Mouse (Mus musculus): ENCODE data around the gene Krtap4-2. TPM values are rescaled to one million over a fixed set of nuclear protein-coding genes. Genes with fewer than 3 reads are reported as not detected.
A peak's percentile ranks its signal among the peaks of the same experiment; 100 is the strongest.
"Not testable (repeated sequence)": the region's sequence is repeated elsewhere in the genome, so short reads cannot be mapped to it uniquely, and the experiment has no call there.

Gene Krtap4-2
- polyA plus RNA-seq, 1 experiment from 2014 or later = not detected

- H3K27ac ChIP-seq (ENCODE audit: low read depth, low read length) = no peak overlapping the region
- no peaks in the 10 kb centered on the region for H3K36me3 ChIP-seq (ENCODE audit: control insufficient read depth, insufficient read depth, low read length)
- DNase-seq (ENCODE audit: low spot score) (peak; percentile 58), ATAC-seq (no peak)
- 69% methylated on average over 3 of the region's 3 CpGs for WGBS
- no peak overlapping the region for H3K9ac ChIP-seq (ENCODE audit: low read length)
- H3K4me2 ChIP-seq (ENCODE audit: low read length) = no peak overlapping the region
- H3K4me3 ChIP-seq (ENCODE audit: low read depth, low read length) = no peak overlapping the region
- no peaks in the 10 kb centered on the region for H3K27me3 ChIP-seq (replicated peaks; ENCODE audit: control insufficient read depth, insufficient read depth, low read length)
- H3K9me3 ChIP-seq (replicated peaks; ENCODE audit: control insufficient read depth, low read length) = no peaks in the 10 kb centered on the region
- H3K4me1 ChIP-seq (ENCODE audit: control insufficient read depth, insufficient read depth, low read length) = no peaks in the 10 kb centered on the region
These were observed 9.5 kb upstream of the Krtap4-2 start for GRCm38 (mm10) chr11:99644351-99644750.

GRCm38 (mm10) chr11:99643635-99644139 lies 8.8 kb upstream of the Krtap4-2 start, which contains the start of gene Krtap4-7:
Gene Krtap4-7 (minus strand): TSS chr11:99644089.
- not testable (repeated sequence) for H3K36me3 ChIP-seq (ENCODE audit: control insufficient read depth, insufficient read depth, low read length); H3K4me3 ChIP-seq (ENCODE audit: low read depth, low read length); DNase-seq (ENCODE audit: low spot score); H3K27me3 ChIP-seq (replicated peaks; ENCODE audit: control insufficient read depth, insufficient read depth, low read length); H3K27ac ChIP-seq (ENCODE audit: low read depth, low read length); H3K4me1 ChIP-seq (ENCODE audit: control insufficient read depth, insufficient read depth, low read length); H3K9me3 ChIP-seq (replicated peaks; ENCODE audit: control insufficient read depth, low read length); ATAC-seq; H3K9ac ChIP-seq (ENCODE audit: low read length); H3K4me2 ChIP-seq (ENCODE audit: low read length)
- 80% methylated on average over 9 of the region's 9 CpGs for WGBS

DNA sequence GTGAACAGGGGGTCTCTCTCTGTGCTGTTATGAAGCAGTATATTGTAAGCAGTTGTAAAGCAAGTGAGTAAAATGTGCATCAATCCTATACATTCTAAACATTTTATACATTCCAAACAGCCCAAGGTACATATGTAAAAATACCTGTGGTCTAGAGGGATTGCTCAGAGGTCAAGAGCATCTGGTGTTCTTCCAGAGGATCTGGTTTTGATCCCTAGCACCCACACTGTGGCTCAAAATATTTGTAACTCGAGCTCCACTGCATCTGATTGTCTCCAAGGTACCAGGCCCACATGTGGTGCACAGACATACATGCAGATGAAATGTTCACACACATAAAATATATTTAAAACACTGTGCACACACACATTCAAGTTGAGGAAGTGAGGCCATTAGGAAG lies 6.0 kb upstream of the Krtap4-2 start:
- no peak overlapping the region for H3K4me2 ChIP-seq (ENCODE audit: low read length)
- H3K4me1 ChIP-seq (ENCODE audit: control insufficient read depth, insufficient read depth, low read length) = no peaks in the 10 kb centered on the region
- ATAC-seq = no peak
- DNase-seq (ENCODE audit: low spot score) = no peak
- no peak overlapping the region for H3K9ac ChIP-seq (ENCODE audit: low read length)
- no peaks in the 10 kb centered on the region for H3K36me3 ChIP-seq (ENCODE audit: control insufficient read depth, insufficient read depth, low read length)
- H3K27ac ChIP-seq (ENCODE audit: low read depth, low read length) = no peak overlapping the region
- WGBS = 53% methylated on average over 1 of the region's 1 CpGs
- no peaks in the 10 kb centered on the region for H3K27me3 ChIP-seq (replicated peaks; ENCODE audit: control insufficient read depth, insufficient read depth, low read length)
- no peaks in the 10 kb centered on the region for H3K9me3 ChIP-seq (replicated peaks; ENCODE audit: control insufficient read depth, low read length)
- no peak overlapping the region for H3K4me3 ChIP-seq (ENCODE audit: low read depth, low read length)

- H3K9me3 ChIP-seq (replicated peaks; ENCODE audit: control insufficient read depth, low read length) = no peaks in the 10 kb centered on the region
- H3K4me3 ChIP-seq (ENCODE audit: low read depth, low read length) = no peak overlapping the region
- DNase-seq (ENCODE audit: low spot score) = peak; percentile 19
- ATAC-seq = no peak
- H3K27me3 ChIP-seq (replicated peaks; ENCODE audit: control insufficient read depth, insufficient read depth, low read length) = no peaks in the 10 kb centered on the region
- no peaks in the 10 kb centered on the region for H3K4me1 ChIP-seq (ENCODE audit: control insufficient read depth, insufficient read depth, low read length)
- no peak overlapping the region for H3K4me2 ChIP-seq (ENCODE audit: low read length)
- H3K9ac ChIP-seq (ENCODE audit: low read length) = no peak overlapping the region
- H3K27ac ChIP-seq (ENCODE audit: low read depth, low read length) = no peak overlapping the region
- 50% methylated on average over 1 of the region's 1 CpGs for whole genome bisulfite sequencing
- no peaks in the 10 kb centered on the region for H3K36me3 ChIP-seq (ENCODE audit: control insufficient read depth, insufficient read depth, low read length)
These were observed 2.2 kb upstream of the Krtap4-2 start for GRCm38 (mm10) chr11:99637086-99637485.

DNA sequence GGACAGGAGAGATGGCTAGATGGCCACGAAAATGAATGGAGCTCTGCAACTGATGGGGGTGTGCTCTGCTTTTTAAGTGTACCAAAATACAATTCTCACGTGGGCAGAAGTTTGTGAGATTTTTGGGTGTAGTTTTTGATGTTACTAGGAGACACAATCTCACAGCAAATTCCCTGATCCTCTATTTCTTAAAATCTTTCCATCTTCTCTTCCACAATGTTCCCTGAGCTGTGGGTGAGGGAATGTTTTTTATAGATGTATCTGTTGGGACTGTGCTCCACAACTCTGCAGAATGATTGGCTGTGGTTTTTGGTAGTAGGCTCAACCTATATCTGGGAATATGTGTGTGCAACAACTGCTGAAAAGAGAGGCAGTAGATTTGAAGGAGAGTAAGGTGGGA lies 1.6 kb downstream of the Krtap4-2 start:
- 78% methylated on average over 2 of the region's 2 CpGs for WGBS
- no peak overlapping the region for H3K4me3 ChIP-seq (ENCODE audit: low read depth, low read length)
- H3K9ac ChIP-seq (ENCODE audit: low read length) = no peak overlapping the region
- H3K9me3 ChIP-seq (replicated peaks; ENCODE audit: control insufficient read depth, low read length) = no peaks in the 10 kb centered on the region
- H3K4me1 ChIP-seq (ENCODE audit: control insufficient read depth, insufficient read depth, low read length) = no peaks in the 10 kb centered on the region
- no peak overlapping the region for H3K27ac ChIP-seq (ENCODE audit: low read depth, low read length)
- no peaks in the 10 kb centered on the region for H3K27me3 ChIP-seq (replicated peaks; ENCODE audit: control insufficient read depth, insufficient read depth, low read length)
- no peaks in the 10 kb centered on the region for H3K36me3 ChIP-seq (ENCODE audit: control insufficient read depth, insufficient read depth, low read length)
- DNase-seq (ENCODE audit: low spot score) (no peak), ATAC-seq (no peak)
- H3K4me2 ChIP-seq (ENCODE audit: low read length) = no peak overlapping the region

- H3K4me2 ChIP-seq (ENCODE audit: low read length) = no peak overlapping the region
- ATAC-seq (no peak), DNase-seq (ENCODE audit: low spot score) (no peak)
- H3K4me1 ChIP-seq (ENCODE audit: control insufficient read depth, insufficient read depth, low read length) = no peaks in the 10 kb centered on the region
- H3K27me3 ChIP-seq (replicated peaks; ENCODE audit: control insufficient read depth, insufficient read depth, low read length) = no peaks in the 10 kb centered on the region
- no peak overlapping the region for H3K27ac ChIP-seq (ENCODE audit: low read depth, low read length)
- WGBS = 73% methylated on average over 3 of the region's 3 CpGs
- H3K9me3 ChIP-seq (replicated peaks; ENCODE audit: control insufficient read depth, low read length) = no peaks in the 10 kb centered on the region
- H3K9ac ChIP-seq (ENCODE audit: low read length) = no peak overlapping the region
- no peak overlapping the region for H3K4me3 ChIP-seq (ENCODE audit: low read depth, low read length)
- H3K36me3 ChIP-seq (ENCODE audit: control insufficient read depth, insufficient read depth, low read length) = no peaks in the 10 kb centered on the region
These were observed 4.0 kb downstream of the Krtap4-2 start for GRCm38 (mm10) chr11:99630890-99631289.

DNA sequence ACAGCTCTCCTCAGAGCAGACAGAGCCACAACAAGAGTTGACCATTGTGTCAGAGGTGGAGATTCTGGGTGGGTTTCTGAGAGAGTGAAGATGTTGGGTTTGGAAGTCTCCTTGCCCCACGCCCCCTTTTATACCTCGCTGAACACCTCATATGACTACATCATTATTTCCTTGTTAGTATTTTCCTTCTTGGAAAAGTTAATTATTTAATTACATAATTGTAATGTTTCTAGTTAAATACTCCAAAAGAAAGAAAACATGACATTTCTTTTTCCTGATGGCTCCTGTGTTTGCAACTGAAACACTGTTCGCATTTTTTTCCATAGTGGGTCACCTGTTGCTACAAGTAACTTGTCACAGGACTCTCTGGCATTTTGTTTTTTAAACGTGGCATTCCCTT lies 6.7 kb downstream of the Krtap4-2 start, which contains the start of gene Krtap4-1:
Gene Krtap4-1 (minus strand): TSS at position 101 of the 400 bp plus-strand sequence.
- no peaks in the 10 kb centered on the region for H3K4me1 ChIP-seq (ENCODE audit: control insufficient read depth, insufficient read depth, low read length)

DNA sequence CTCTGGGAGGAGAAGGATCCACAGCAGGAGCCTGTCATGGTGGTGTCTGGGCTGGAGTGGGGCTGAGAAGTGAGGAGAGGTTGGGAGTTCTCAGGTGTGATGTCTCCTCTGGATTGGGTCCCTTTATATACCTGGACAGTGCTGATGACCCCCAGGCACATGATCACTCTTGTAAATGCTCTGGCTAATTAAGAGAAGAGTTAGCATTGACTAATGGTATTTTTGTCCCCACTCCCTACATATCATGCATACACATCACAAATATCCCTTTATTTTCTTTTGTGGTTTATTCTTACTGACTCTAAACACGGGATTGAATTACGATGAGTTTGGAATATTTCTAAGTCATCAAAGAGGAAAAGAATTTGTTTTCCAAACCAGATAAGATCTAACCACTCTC lies 14.5 kb downstream of the Krtap4-2 start, which contains the start of gene Gm11562:
Gene Gm11562 (minus strand): TSS at position 101 of the 400 bp plus-strand sequence.
- Histone ChIP-seq H3K27me3 (replicated peaks; ENCODE audit: control insufficient read depth, insufficient read depth, low read length) (no peaks in the 10 kb centered on the region), H3K4me3 (ENCODE audit: low read depth, low read length) (no peak within 1 kb of the TSS), H3K9me3 (replicated peaks; ENCODE audit: control insufficient read depth, low read length) (no peaks in the 10 kb centered on the region), H3K4me1 (ENCODE audit: control insufficient read depth, insufficient read depth, low read length) (no peaks in the 10 kb centered on the region), H3K36me3 (ENCODE audit: control insufficient read depth, insufficient read depth, low read length) (no peaks in the 10 kb centered on the region), H3K27ac (ENCODE audit: low read depth, low read length) (no peak within 1 kb of the TSS), H3K9ac (ENCODE audit: low read length) (no peak within 1 kb of the TSS), H3K4me2 (ENCODE audit: low read length) (no peak within 1 kb of the TSS)
- no peak for ATAC-seq
- DNase-seq (ENCODE audit: low spot score) = no peak
- WGBS = 93% methylated on average over 2 of the region's 2 CpGs

More for the DNA sequence above, 6.7 kb downstream of the Krtap4-2 start, which contains the start of gene Krtap4-1:
- DNase-seq (ENCODE audit: low spot score) (no peak), ATAC-seq (no peak)
- Histone ChIP-seq H3K27ac (ENCODE audit: low read depth, low read length) (no peak within 1 kb of the TSS), H3K9me3 (replicated peaks; ENCODE audit: control insufficient read depth, low read length) (no peaks in the 10 kb centered on the region), H3K4me2 (ENCODE audit: low read length) (no peak within 1 kb of the TSS), H3K9ac (ENCODE audit: low read length) (no peak within 1 kb of the TSS), H3K4me3 (ENCODE audit: low read depth, low read length) (no peak within 1 kb of the TSS), H3K36me3 (ENCODE audit: control insufficient read depth, insufficient read depth, low read length) (no peaks in the 10 kb centered on the region), H3K27me3 (replicated peaks; ENCODE audit: control insufficient read depth, insufficient read depth, low read length) (no peaks in the 10 kb centered on the region)
- 73% methylated on average over 4 of the region's 4 CpGs for WGBS

DNA sequence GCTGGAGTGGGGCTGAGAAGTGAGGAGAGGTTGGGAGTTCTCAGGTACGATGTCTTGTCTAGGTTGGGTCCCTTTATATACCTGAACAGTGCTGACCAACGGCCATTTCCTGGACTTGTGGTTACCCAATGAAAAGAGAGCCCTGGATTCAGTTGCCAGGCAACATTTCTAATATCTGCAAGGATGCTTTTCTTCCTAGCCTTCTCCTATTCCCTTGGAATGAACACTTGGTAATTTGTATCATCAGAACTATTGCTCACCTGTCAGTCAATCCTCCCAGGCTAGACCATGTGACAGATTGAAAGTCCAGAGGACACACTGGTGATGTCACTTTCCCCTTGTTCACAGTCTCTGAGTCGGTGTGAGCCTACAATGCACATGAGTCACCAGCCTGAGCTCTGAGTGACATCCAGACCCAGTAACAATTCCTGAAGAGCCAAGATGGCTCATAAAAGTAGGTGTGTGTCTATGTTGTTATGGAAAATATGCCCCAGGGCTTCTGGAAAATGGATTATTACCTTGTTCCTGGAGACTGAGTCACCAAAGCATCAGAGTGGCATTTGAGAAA lies 20.0 kb downstream of the Krtap4-2 start, which contains the start of gene Krtap2-4:
Gene Krtap2-4 (minus strand): TSS at position 51 of the 568 bp plus-strand sequence.
- ATAC-seq (no peak), DNase-seq (ENCODE audit: low spot score) (no peak)
- Histone ChIP-seq H3K27me3 (replicated peaks; ENCODE audit: control insufficient read depth, insufficient read depth, low read length) (no peaks in the 10 kb centered on the region), H3K4me2 (ENCODE audit: low read length) (no peak within 1 kb of the TSS), H3K36me3 (ENCODE audit: control insufficient read depth, insufficient read depth, low read length) (no peaks in the 10 kb centered on the region), H3K27ac (ENCODE audit: low read depth, low read length) (no peak within 1 kb of the TSS), H3K9ac (ENCODE audit: low read length) (no peak within 1 kb of the TSS), H3K4me3 (ENCODE audit: low read depth, low read length) (no peak within 1 kb of the TSS), H3K9me3 (replicated peaks; ENCODE audit: control insufficient read depth, low read length) (no peaks in the 10 kb centered on the region), H3K4me1 (ENCODE audit: control insufficient read depth, insufficient read depth, low read length) (no peaks in the 10 kb centered on the region)
- WGBS = 66% methylated on average over 3 of the region's 3 CpGs
